Comparison of ENCODE assay signal across 25 mouse cellular contexts in genomic region chr4:57413016-57413415, GRCm38 (mm10). TPM values are rescaled to one million over a fixed set of nuclear protein-coding genes. Genes with fewer than 3 reads are reported as not detected.
A peak's percentile ranks its signal among the peaks of the same experiment; 100 is the strongest.
DNase-seq lines count a peak whose midpoint lies in the region; ATAC-seq and TF ChIP-seq lines count a peak whose summit lies in the region.
"Had no signal": no experiment of that assay in that cellular context is flagged by ENCODE, and none has a peak within 500 bp of the region (broad histone marks: within the 10 kb centered on the region; RNA-seq: fewer than 3 reads in every experiment).

No protein-coding gene starts in this region.

- no peak overlapping the region for H3K27ac ChIP-seq in liver, postnatal 0 days (ENCODE audit: low read depth)
- H3K27ac ChIP-seq in ES-E14 (ENCODE audit: insufficient read depth, low read depth, low read length, poor library complexity, severe bottlenecking): no peak overlapping the region
- no peak overlapping the region for H3K27ac ChIP-seq in embryonic facial prominence, embryonic 10.5 days (replicated peaks)
- H3K27ac ChIP-seq: embryonic facial prominence, embryonic 15.5 days; forebrain, embryonic 15.5 days; limb, embryonic 15.5 days; liver, embryonic 15.5 days; midbrain, embryonic 12.5 days had no signal

- no peak for ATAC-seq in liver, postnatal 0 days
- ATAC-seq: forebrain, embryonic 15.5 days; hindbrain, embryonic 16.5 days; intestine, embryonic 16.5 days had no signal

- H3K4me1 ChIP-seq in liver, postnatal 0 days (ENCODE audit: insufficient read depth): no peaks in the 10 kb centered on the region
- peaks cover 0 to 10% of the 10 kb centered on the region in 2 experiments; a peak in 1 of 4 replicates for H3K4me1 ChIP-seq in ES-E14 (ENCODE audit: control insufficient read depth in 2 of 2, insufficient read depth in 2 of 2, low read length in 2 of 2, poor library complexity in 1 of 2)
- H3K4me1 ChIP-seq in embryonic facial prominence, embryonic 10.5 days: no peaks in the 10 kb centered on the region
- H3K4me1 ChIP-seq: embryonic facial prominence, embryonic 15.5 days; forebrain, embryonic 15.5 days; limb, embryonic 15.5 days; liver, embryonic 15.5 days; midbrain, embryonic 12.5 days had no signal

- H3K9me3 ChIP-seq in liver, postnatal 0 days (ENCODE audit: low read length): no peaks in the 10 kb centered on the region
- H3K9me3 ChIP-seq in ES-E14 (ENCODE audit: control insufficient read depth, insufficient read depth, low read depth, low read length): no peaks in the 10 kb centered on the region
- no peaks in the 10 kb centered on the region for H3K9me3 ChIP-seq in embryonic facial prominence, embryonic 10.5 days
- H3K9me3 ChIP-seq: embryonic facial prominence, embryonic 15.5 days; forebrain, embryonic 15.5 days; limb, embryonic 15.5 days; liver, embryonic 15.5 days; midbrain, embryonic 12.5 days had no signal

- no peaks in the 10 kb centered on the region for H3K36me3 ChIP-seq in liver, postnatal 0 days (replicated peaks; ENCODE audit: insufficient read depth, low read length)
- H3K36me3 ChIP-seq in ES-E14 (ENCODE audit: control insufficient read depth, insufficient read depth, low read length, poor library complexity, severe bottlenecking): no peaks in the 10 kb centered on the region
- H3K36me3 ChIP-seq in embryonic facial prominence, embryonic 10.5 days (replicated peaks): no peaks in the 10 kb centered on the region
- H3K36me3 ChIP-seq: embryonic facial prominence, embryonic 15.5 days; forebrain, embryonic 15.5 days; limb, embryonic 15.5 days; liver, embryonic 15.5 days; midbrain, embryonic 12.5 days had no signal

- no peak for TF ChIP-seq EP300 in liver, postnatal 0 days (IDR thresholded peaks at IDR 0.05; ENCODE audit: low read depth)

- TF ChIP-seq CTCF in liver, postnatal 0 days (IDR thresholded peaks at IDR 0.05; ENCODE audit: low read depth): peak; percentile 8; the same call in 1 of the 2 replicates

- no peak overlapping the region for H3K4me2 ChIP-seq in liver, postnatal 0 days (ENCODE audit: low read depth, low read length)
- H3K4me2 ChIP-seq: embryonic facial prominence, embryonic 15.5 days; forebrain, embryonic 15.5 days; limb, embryonic 15.5 days; liver, embryonic 15.5 days; midbrain, embryonic 12.5 days had no signal

- WGBS in liver, postnatal 0 days (ENCODE audit: insufficient replicate concordance): 40% methylated on average over 7 of the region's 7 CpGs
- 31% methylated on average over 7 of the region's 7 CpGs for WGBS in embryonic facial prominence, embryonic 10.5 days

- H3K9ac ChIP-seq in liver, postnatal 0 days (replicated peaks): no peak overlapping the region
- no peak overlapping the region for H3K9ac ChIP-seq in ES-E14 (ENCODE audit: insufficient read depth, low read depth, low read length, poor library complexity, severe bottlenecking)
- H3K9ac ChIP-seq: embryonic facial prominence, embryonic 15.5 days; forebrain, embryonic 15.5 days; limb, embryonic 15.5 days; liver, embryonic 15.5 days; midbrain, embryonic 12.5 days had no signal

- H3K27me3 ChIP-seq in liver, postnatal 0 days (ENCODE audit: insufficient read depth, low read length): no peaks in the 10 kb centered on the region
- H3K27me3 ChIP-seq in embryonic facial prominence, embryonic 10.5 days (replicated peaks; ENCODE audit: low read depth, poor library complexity, severe bottlenecking): no peaks in the 10 kb centered on the region
- H3K27me3 ChIP-seq: embryonic facial prominence, embryonic 15.5 days; forebrain, embryonic 15.5 days; limb, embryonic 15.5 days; liver, embryonic 15.5 days; midbrain, embryonic 12.5 days had no signal

- DNase-seq in embryo, embryonic 10 days (ENCODE audit: low spot score): peak; percentile 11
- DNase-seq in embryo, embryonic 10.5 days (ENCODE audit: low spot score): no peak
- DNase-seq in liver, postnatal 0 days: no peak
- no peak for DNase-seq in liver
- DNase-seq in ES-E14 (ENCODE audit: low read depth, low spot score): peak; percentile 57
- peak; percentile 35 for DNase-seq in embryonic facial prominence, embryonic 10.5 days (ENCODE audit: low spot score)
- DNase-seq in adrenal gland, postnatal 10 days: no peak
- DNase-seq in layer of hippocampus, postnatal 10 days (ENCODE audit: low spot score in 2 of 2): no peak
- DNase-seq: adrenal gland, postnatal 36 days; cerebellum, adult 11 months; cerebellum, adult 9-11 months; gastrocnemius, postnatal 36 days; heart, postnatal 4 days; left cerebral cortex, postnatal 4 days; lung, postnatal 10 days; right cerebral cortex, postnatal 14 days had no signal

- no peak overlapping the region for H3K4me3 ChIP-seq in liver, postnatal 0 days (ENCODE audit: low read depth, low read length)
- H3K4me3 ChIP-seq in ES-E14 (ENCODE audit: insufficient read depth in 1 of 2, low read depth in 1 of 2, low read length in 2 of 2, poor library complexity in 1 of 2, severe bottlenecking in 1 of 2): no peak overlapping the region
- H3K4me3 ChIP-seq in embryonic facial prominence, embryonic 10.5 days: no peak overlapping the region
- H3K4me3 ChIP-seq: embryonic facial prominence, embryonic 15.5 days; forebrain, embryonic 15.5 days; limb, embryonic 15.5 days; liver, embryonic 15.5 days; midbrain, embryonic 12.5 days had no signal

- in situ Hi-C loops in ES-E14 (cut with MboI; ENCODE audit: low sequenced_read_pairs in 2 of 2, unreplicated experiment in 2 of 2): no loop called here

TF ChIP-seq in ES-E14, 5 proteins besides CTCF, POLR2A, EP300 and RAD21:
- TF ChIP-seq ZNF384 (IDR thresholded peaks at IDR 0.05; ENCODE audit: low read depth, low read length): no peak
- TF ChIP-seq ZC3H11A (IDR thresholded peaks at IDR 0.05; ENCODE audit: borderline replicate concordance, low read depth, low read length): no peak
- no peak for TF ChIP-seq CHD2 (IDR thresholded peaks at IDR 0.05; ENCODE audit: low read depth, low read length)
- no peak for TF ChIP-seq MAFK (IDR thresholded peaks at IDR 0.05; ENCODE audit: insufficient read depth, low read depth, low read length)
- TF ChIP-seq HCFC1 (IDR thresholded peaks at IDR 0.05; ENCODE audit: borderline replicate concordance, insufficient read depth, low read length): no peak

RNA-seq across cellular contexts. Expression of gene Palm2, which starts 21.0 kb away (rescaled TPM):
- polyA plus RNA-seq in liver, postnatal 0 days (2015; fragmentation: Nextera tagmentation; extraction: Ambion mirVana): 0.05 TPM in 1 of 2 replicates, not detected in the other
- total RNA-seq in ES-E14 (2012; rRNA removed): 1.8 and 2.2 TPM in 2 replicates
- polyA plus RNA-seq in embryonic facial prominence, embryonic 10.5 days (2016; fragmentation: Nextera tagmentation; extraction: Ambion mirVana): 3.7 and 4.1 TPM in 2 replicates
- 10 to 100 TPM; 21.0 to 35.7 TPM for total RNA-seq in adrenal gland, postnatal 10 days (2021)
- total RNA-seq in layer of hippocampus, postnatal 10 days (2021): 10 to 100 TPM; 45.6 to 56.3 TPM
- total RNA-seq: megakaryocyte, adult 5-6 weeks; MEL had no signal

Comparison
In these comparisons a context has a peak if more than half of its experiments do, and no peak if none do; other contexts are left out.
1. DNase-seq: peak in embryo, embryonic 10 days (single experiment), ES-E14 (single experiment) and embryonic facial prominence, embryonic 10.5 days (single experiment); none in embryo, embryonic 10.5 days (single experiment), liver, postnatal 0 days (single experiment), liver (single experiment), adrenal gland, postnatal 10 days (single experiment) and layer of hippocampus, postnatal 10 days (0 of 2).